Mouse (Mus musculus) small intestine, adult 2 months (tissue): ENCODE measurements around the gene Osbpl3.

ENCODE experiments used
- CTCF ChIP-seq: fragments of 200-500 bp; IDR thresholded peaks from 2 replicates; pipeline ENCODE4 v1.5.1; 2012; ENCODE audit warnings: low read depth, mild to moderate bottlenecking, control low read depth, inconsistent platforms, low read length, moderate library complexity, mixed read lengths; ENCODE audit not compliant: insufficient replicate concordance, insufficient read length; ENCODE audit errors: extremely low read depth
- POLR2A ChIP-seq: fragments of 200-500 bp; IDR thresholded peaks from 2 replicates; pipeline ENCODE4 v1.6.1; 2012; ENCODE audit warnings: low read depth, mild to moderate bottlenecking, control low read depth, inconsistent platforms, low read length, moderate library complexity

- TF ChIP-seq POLR2A (no peak), CTCF (no peak)
Observed at GRCm38 (mm10) chr6:50455102-50455828, 736 bp downstream of the Osbpl3 start.
